Mouse (Mus musculus): ENCODE results near the gene Ndufv2. TPM values are rescaled to one million over a fixed set of nuclear protein-coding genes. Genes with fewer than 3 reads are reported as not detected.
"Not testable (repeated sequence)": the region's sequence is repeated elsewhere in the genome, so short reads cannot be mapped to it uniquely, and the experiment has no call there.

Ndufv2 gene
- total RNA-seq, 2 experiments from 2014 or later: 309 to 324 TPM

DNA sequence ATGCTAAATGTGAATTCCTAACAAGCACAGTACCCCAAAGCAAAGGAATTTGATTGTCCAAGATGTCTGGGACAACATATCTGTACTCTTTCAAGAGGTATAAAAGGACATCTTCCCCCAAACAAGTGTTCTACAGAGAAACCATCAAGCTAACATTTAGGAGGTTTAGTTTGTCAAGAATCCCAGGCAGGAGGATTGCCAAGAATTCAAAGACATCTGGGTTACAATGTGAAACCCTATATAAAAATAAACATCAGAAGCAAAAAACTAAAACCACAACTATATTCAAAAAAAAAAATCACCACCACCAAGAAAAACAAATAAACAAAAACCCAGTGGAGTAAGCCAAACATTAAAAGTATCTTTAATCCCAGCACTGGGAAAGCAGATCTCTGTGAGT lies 11.1 kb downstream of the Ndufv2 start:
- no peak for DNase-seq (ENCODE audit: low spot score in 2 of 2)

DNA sequence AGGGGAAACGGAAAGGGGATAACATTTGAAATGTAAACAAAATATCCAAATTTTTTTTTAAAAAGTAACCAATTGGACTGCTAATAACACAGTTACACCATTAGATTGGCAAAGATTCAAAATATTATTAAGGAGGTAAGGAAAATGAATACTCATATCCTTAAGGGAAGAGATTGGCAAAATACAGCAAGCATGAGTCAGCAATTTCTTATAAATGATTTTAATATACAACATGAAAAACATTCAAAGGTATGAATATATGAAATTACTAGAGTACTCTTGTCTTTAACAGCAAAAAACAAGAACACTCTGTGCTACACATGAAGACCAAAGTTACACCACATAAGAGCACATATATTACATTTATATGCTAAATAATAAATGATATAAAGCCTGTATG lies 16.3 kb downstream of the Ndufv2 start:
- no peak for DNase-seq (ENCODE audit: low spot score in 2 of 2)

DNA sequence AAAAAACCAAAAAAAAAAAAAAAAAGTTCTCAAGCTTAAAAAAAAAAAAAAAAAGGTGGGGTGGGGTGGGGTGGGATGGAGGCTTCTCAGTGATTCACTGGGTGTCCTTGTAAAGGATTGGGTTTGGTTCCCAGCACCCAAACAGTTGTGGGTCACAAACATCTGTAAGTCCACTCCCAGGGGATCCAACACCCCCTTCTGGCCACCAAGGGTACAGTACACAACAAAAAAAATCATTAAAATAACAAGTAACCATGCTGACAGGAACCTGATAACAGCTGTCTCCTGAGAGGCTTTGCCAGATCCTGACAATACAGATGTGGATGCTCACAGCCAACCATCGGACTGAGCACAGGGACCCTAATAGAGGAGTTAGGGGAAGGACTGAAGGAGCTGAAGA lies 16.9 kb downstream of the Ndufv2 start:
- DNase-seq (ENCODE audit: low spot score in 2 of 2): no peak

DNA sequence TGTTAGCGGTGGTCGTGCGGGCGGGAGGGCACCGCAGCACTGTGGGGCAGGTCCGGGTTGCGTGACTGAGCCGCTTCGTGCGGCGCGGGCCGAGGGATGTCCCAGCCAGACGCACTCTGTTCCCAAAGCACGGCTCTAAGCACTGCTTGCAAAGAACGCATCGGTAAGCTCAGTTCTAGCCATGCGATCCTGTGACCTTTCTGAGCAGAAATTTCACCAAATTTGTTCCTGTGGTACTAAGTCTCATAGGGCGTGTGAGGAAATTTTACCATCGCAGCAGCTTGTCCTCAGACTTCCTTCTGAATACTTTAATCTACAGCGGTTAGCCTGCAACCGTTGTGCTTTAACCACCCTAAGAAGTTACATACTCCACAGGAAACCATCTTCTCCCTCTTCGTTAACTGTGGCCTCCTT lies 23.9 kb downstream of the Ndufv2 start:
- DNase-seq (ENCODE audit: low spot score in 2 of 2): no peak

DNA sequence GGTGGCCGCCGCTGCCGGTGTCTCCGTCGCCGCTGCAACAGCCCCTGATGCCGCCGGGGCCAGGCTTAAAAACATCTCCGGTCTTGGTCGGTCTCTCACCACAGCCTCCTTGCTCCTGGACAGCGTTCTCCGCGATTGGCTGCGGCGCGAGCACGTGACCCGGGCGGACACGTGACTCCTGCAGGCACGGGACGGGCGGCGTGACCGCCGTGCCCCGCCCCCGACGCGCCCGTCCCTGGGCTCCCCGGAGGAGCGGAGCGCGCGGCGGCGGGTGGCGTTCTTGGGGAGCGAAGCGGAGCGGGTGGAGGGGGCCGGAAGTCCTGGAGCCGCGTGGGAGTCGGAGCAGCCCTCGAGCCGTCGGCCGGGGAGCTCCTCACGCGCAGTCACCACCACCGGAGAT lies 24.4 kb downstream of the Ndufv2 start, which contains the start of gene Ankrd12:
TSS of gene Ankrd12 (minus strand) at position 156 of the 400 bp plus-strand sequence.
- DNase-seq (ENCODE audit: low spot score in 2 of 2): peak; percentile 89 to 93

DNA sequence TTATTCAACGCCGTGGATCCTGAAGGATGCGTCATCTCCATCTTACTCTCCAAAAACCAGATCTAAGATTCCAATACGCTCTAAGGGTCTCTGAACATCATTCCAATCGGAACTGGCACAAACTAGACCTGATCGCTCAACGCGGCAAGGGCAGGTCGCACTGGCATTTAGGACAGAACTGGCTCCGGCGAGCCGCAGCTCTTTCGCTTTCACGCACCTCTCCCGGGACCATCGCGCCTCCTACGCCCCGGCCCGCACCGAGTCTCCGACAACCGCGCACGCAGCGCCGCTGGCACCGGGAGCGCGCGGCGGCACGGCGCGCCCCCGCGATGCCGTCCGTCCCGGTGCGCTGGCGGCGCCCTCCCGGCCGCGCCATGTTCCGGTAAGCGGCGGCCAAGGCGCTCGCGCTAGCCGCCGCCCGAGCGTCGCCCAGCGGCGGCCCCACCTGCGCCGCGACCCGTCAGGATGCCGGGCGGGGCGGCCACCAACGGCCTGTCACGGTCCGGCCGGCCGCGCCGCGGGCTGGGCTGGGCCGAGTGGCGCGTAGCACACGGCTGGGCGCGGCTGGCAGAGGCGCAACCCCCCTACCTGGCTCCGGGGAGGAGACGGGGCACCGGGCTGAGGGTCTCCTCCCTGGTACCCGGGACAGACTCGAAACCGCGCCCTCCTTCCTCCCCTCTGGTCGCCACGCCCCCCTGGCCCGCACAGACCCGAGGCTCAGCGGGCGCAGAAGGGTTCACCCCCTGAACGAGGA lies 25.0 kb downstream of the Ndufv2 start:
- DNase-seq (ENCODE audit: low spot score in 2 of 2): no peak

DNA sequence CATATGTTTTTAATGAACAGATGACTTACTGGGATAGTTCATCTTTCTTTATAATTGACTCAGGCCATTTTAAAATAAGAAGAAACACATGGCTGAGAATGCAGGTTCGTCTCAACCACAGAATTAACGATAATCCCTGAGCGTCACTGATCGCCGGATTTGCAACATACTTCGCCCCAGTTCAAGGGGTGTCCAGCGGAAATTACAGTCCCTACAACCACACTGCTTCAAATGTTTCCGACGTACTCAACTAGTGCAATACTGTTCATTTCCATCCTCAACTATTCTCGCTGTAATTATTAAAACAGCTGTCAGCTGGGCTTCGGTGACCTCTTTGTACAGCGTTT lies 25.6 kb downstream of the Ndufv2 start:
- DNase-seq (ENCODE audit: low spot score in 2 of 2): no peak

DNA sequence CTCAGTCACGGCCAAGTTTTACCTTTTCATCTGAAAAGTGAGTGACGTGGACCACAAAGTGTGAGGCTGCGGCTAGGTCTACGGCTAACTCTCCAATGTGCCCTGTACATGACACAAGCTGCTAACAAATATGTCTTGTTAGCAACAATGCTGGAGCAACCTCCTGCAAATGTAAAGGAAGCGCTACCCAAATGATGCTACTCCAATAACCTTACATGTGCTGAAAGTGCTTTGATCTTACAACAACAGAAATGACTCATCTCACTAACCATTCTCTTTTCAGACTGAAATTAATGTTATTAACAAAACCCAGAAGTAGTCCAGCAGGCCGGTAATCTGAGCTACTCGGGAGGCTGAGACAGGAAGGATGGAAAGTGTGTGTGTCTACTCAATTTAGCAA lies 27.4 kb downstream of the Ndufv2 start:
- no peak for DNase-seq (ENCODE audit: low spot score in 2 of 2)

DNA sequence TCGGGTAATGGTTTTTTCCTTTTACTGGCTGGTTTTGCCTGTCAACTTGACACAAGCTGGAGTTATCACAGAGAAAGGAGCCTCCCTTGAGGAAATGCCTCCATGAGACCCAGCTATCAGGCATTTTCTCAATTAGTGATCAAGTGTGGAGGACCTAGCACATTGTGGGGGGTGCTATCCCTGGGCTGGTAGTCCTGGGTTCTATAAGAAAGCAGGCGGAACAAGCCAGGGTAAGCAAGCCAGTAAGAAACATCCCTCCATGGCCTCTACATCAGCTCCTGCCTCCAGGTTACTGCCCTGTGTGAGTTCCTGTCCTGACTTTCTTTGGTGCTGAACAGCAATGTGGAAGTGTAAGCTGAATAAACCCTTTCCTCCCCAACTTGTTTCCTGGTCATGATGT lies 32.3 kb downstream of the Ndufv2 start:
- DNase-seq (ENCODE audit: low spot score in 2 of 2): not testable (repeated sequence)

DNA sequence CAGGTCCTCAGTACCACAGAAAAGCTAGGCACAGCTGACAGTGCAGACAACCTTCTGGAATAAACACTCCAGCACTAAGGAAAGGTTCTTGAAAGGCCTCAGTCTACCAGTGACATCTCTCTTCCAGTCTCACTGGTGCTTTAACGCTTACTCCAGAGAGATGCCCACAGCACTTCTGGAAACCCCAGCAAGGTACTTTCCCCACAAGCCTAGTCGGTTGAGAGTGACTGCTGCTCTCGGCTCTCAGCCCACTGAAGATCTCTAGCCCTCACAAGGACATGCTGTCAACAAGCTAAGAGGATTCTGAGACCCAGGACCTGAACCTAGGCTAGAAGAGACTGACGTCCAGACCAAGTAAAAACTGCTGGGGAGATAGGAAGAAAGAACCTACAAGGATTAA lies 36.2 kb downstream of the Ndufv2 start:
- no peak for DNase-seq (ENCODE audit: low spot score in 2 of 2)

DNA sequence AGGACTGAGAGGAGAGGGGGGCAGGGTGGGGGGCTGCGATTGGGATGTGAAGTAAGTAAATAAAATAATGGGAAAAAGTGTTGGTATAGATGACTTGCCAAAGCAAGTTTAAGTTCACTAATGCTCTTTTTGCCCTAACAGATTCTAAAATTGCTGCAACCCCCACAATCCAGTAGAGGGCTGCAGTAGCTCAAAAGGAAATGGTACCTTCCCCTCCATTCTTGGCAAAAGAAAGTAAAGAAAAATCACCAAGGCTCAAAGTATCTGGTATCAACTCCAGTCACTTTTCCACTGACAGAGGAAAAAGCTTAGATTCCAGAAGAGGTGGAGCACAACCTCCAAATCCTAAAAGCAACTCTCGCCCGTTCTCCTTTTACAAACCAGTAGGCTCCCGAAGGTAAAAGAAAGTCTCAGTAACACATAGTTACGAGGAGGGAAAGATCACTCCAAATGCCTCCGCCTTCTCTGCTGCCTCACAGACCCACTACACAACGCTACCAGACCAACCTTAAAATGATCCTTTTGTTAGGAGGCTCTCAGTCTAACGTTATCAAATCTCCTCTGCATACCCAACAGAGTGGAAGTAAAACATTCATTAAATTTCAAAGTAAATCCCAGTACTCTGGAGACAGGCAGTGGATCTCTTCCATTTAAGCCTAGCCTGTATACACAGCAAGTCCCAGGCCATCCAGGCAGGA lies 40.0 kb downstream of the Ndufv2 start:
- no peak for DNase-seq (ENCODE audit: low spot score in 2 of 2)

DNA sequence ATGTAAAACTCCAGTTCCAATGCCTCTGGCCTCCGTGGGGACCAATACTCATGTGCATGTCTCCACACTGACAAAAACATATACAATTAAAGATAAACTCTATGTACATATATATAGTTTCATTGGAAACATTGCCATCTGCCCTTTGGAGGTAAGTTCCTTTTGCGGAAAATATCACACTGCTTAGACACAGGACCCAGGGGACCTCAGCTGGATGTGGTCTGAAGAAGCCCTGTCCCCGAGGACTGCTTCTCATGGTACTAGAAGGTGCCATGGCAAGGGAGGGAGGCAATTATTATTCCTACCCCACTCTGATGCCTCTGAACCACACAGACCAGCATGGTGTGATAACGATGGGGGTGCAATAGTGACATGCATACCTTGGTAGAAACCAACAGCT lies 43.2 kb downstream of the Ndufv2 start:
- DNase-seq (ENCODE audit: low spot score in 2 of 2): no peak

DNA sequence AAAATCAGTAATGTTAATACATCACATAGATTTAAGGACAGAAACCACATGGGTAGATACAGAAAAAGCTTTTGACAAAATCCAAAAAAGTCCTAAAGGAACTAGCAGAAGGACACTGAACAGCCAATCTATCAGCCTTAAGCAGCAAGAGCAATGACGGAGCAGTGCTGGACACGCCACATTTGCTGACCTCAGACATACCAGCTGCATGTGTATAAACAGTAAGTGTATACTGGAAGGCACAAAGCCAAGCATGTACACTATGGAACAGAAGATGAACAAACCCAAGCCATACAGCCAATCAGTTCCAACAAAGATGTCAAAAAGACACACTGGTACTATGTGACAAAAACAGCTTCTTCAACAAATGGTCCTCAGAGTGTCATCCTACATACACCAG lies 44.2 kb downstream of the Ndufv2 start:
- no peak for DNase-seq (ENCODE audit: low spot score in 2 of 2)

DNA sequence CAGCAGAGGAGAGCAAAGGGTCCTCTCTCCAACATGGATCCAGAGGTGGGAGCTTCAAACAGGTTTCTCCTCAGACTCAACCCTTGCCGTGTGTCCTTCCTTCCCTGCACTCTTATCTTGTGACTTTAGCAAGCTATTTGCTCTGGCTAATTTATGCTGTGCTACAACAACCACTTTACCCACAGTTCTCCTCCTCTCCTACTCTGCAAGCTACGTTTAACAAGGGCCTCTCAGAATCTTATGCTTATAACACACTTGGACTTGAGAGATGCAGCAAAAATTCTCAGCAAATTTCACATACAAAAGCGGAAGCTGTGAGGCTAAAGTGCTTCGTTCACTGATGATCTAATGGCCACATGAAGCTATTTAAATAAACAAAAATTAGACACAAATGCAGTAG lies 48.0 kb downstream of the Ndufv2 start:
- no peak for DNase-seq (ENCODE audit: low spot score in 2 of 2)

DNA sequence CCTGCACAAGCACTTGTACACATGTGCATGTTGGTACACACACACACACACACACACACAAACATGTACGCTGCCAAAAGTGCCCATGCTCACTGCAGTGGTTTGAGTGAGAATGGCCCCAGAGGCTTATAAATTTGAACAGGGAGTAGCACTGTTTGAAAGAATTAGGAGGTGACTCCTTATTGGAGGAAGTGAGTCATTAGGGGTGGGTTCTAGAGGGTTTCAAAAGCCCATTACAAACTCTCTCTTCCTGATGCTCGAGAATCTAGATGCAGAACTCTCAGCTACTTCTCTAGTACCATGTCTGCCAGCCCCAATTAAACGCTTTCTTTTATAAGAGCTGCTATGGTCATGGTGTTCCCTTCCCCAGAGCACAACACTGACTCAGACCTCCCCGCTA lies 52.6 kb downstream of the Ndufv2 start:
- no peak for DNase-seq (ENCODE audit: low spot score in 2 of 2)

DNA sequence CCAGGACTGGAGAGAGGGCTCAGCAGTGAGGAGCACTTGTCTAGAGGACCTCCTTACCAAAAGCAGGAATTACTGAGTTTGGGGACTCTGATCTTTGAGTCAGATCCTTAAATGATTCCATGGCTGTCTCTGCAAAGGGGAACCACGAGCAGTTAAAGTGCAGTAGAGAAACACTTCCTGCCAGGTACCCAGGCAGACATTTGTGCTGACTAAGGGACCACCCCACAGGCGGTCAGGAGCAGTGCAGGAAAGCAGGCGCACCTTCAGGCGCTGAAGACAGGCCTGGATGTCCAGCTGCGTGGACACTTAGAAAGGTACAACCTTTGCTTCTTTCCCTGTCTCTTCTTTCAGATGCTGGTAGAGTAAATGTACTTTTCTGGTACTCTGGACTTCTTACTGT lies 53.2 kb downstream of the Ndufv2 start:
- no peak for DNase-seq (ENCODE audit: low spot score in 2 of 2)

DNA sequence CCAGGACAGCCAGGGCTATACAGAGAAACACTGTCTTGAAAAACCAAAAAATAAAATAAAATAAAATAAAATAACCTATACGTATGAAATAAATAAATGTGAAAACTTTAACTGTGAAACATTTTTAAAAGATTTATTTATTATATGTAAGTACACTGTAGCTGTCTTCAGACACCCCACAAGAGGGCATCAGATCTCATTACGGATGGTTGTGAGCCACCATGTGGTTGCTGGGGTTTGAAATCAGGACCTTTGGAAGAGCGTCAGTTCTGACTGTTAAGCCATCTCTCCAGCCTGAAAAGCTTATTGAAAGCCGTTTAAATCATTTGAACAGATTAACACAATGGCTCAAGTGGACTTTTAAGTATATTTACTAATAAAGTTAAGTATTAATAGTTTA lies 57.7 kb downstream of the Ndufv2 start:
- not testable (repeated sequence) for DNase-seq (ENCODE audit: low spot score in 2 of 2)

DNA sequence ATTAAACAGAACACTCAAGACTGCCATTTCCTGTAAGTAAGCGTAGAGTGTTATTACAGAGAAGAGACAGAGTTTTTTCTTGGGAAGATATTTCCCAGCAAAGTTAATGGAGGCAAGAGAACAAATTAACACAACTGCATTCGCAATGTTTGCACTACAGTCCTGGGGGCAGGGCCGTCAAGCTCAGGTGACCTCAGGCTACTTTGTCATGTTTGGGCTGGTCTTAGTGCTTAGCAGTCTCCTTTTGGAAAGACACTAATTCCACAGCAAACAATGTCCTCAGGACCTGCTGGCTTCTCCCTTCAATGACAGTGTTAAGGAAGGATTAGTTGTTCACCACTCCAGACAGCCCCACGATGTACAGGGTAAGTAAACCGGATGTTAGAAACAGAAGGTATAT lies 60.3 kb downstream of the Ndufv2 start:
- no peak for DNase-seq (ENCODE audit: low spot score in 2 of 2)

DNA sequence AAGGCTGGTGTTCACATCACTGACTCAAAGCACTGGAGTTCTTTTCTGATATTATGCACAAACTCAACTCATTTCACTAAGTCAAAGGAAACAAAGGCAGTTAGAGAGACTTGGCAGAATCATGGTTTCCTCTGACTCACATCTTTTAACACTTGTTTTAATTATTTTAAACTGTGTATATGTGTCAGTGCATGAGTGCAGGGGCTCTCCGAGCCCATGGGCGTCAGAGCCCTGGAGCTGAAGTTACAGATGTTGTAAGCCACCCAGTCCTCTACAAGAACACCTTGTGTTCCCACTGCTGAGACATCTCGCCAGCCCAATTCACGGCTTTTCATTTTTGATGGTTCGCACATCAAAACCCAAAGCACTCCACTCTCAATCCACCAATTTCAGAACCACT lies 68.1 kb downstream of the Ndufv2 start:
- no peak for DNase-seq (ENCODE audit: low spot score in 2 of 2)

DNA sequence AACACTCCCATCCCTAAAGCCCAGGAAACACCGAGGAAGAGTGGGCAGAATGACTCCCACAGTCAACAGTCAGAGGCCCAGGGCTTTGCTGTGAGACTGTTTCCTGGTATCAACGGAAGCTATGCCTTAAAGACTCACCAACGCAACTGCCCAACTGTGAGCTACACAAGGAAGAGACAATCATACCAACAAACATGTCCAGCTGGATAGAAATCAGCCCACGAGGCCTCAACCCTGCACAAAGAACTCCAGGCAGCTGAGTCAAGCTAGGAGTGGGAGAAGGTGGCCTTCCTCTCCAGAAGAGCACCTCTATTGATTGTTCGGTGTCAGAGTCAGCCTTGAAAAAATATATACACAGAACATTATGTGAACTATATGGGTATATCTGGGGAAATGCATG lies 69.4 kb downstream of the Ndufv2 start:
- DNase-seq (ENCODE audit: low spot score in 2 of 2): no peak

Measured in adrenal gland, postnatal 4 days (tissue).